Mouse (Mus musculus) liver, adult 2 months (tissue): ENCODE data around the gene Clmn.

Experiments
- CTCF ChIP-seq: fragments of 200-500 bp; IDR thresholded peaks from 2 replicates; pipeline ENCODE4 v1.5.1; 2011; ENCODE audit warnings: low read depth, low read length, control low read depth
- POLR2A ChIP-seq: fragments of 200-500 bp; IDR thresholded peaks from 2 replicates; pipeline ENCODE4 v1.6.1; 2011; ENCODE audit warnings: low read length, control low read depth; ENCODE audit not compliant: insufficient read depth; ENCODE audit errors: extremely low read depth

DNA sequence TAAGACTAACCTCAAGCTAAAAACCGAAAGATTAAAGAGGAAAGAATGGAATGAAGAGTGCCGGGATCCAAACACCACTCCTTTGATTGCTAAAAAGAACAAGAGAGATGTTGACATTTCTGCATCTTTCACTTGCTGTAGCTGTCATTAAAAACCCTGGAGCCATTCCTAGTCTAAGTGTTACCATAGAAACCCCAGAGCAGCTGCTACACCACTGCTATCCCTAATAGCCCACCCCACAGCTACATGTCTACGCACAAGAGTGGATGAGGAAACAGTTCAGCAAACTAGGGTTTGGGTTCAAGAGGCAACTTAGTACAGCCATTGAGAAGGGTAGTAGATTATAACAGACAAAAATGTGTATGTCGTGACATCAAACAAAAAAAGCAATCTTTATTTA, 121.2 kb downstream of the Clmn start:
- TF ChIP-seq POLR2A (no peak), CTCF (no peak)
